Mouse (Mus musculus) frontal cortex, postnatal 10 days (tissue): ENCODE results near the gene Klf15.

Experiments
- DNase-seq, 2 experiments: peaks; one replicate each; pipeline ENCODE4 v3.0.0; 2022; ENCODE audit warnings: low spot score in 2 of 2, mixed read lengths in 1 of 2

Gene Klf15

GRCm38 (mm10) chr6:90463890-90464421 is 1.6 kb downstream of the Klf15 start:
- no peak for DNase-seq

- no peak for DNase-seq
Observed at GRCm38 (mm10) chr6:90465028-90465640, 2.8 kb downstream of the Klf15 start.

DNA sequence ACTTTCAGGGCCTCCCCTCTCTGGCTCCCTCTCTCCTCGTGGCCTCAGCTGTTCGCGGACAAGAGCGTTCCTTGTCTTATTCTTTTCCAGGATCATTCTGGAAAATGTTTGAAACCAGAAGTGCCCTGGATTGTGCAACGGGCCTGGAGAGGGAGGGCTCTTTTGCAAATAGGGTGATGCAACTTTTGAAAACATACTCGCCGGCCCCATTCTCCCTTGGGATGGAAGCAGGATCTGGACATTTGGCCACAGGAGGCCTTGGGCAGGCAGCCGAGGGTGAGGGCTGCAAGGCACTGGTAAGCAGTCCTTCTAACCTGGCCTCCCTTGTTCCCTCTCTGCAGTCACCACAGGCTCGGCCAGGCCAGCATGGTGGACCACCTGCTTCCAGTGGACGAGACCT is 3.7 kb downstream of the Klf15 start:
- no peak for DNase-seq

GRCm38 (mm10) chr6:90466847-90467410 is 4.6 kb downstream of the Klf15 start:
- DNase-seq, result no peak

DNA sequence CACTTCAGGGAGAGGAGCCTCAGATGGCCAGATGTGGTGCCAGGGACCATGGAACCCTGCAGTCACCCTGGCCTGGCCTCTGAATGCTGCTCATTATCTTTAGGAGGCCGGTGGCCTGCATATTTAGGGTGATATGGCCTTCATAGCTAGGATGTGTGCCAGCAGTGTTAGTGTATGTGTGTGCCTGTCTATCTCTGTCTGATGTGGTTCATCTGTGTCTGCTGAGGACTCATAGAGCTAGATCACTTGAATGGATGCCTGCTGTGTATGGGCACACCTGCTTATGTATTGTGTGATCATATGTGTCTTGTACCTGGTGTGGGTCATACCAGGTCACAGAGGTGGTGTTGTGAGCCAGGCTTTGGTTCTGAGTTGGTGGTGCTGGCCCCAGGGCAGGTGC is 5.8 kb downstream of the Klf15 start:
- DNase-seq, result no peak

GRCm38 (mm10) chr6:90469041-90469440 is 6.7 kb downstream of the Klf15 start:
- DNase-seq, result no peak

- DNase-seq, result no peak
Observed at GRCm38 (mm10) chr6:90470255-90470654, 7.9 kb downstream of the Klf15 start.

DNA sequence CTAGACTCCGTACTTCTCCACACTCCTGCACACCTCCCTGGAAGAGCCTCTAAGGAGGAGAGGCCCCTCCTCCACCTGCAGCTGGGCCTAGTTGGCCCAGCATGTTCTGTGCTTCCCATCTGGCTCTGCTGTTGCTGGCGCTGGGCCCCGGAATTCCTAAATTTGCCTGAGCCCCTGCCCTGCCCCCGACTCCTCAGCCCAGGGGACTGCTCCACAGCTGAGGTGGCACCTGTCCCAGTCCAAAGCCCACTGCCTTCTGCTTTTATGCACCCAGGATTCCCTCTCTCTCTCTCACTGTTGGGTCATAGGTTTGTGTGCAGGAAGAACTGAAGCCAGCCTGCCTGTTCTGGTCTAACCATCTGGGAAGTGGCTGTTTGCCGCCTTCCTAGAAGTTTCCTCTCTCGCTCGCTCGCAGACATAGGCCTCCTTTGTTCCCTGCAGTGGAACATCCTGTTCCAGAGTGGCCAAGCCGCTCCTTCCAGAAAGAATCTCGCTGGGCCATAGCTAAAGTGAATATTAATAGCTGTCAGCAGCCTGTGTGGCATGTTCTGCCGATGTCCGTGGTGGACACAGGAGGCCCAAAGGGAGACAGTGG is 8.7 kb downstream of the Klf15 start:
- DNase-seq, result peak; percentile 36 to 55

- no peak for DNase-seq
Observed at GRCm38 (mm10) chr6:90472079-90472478, 9.7 kb downstream of the Klf15 start.

DNA sequence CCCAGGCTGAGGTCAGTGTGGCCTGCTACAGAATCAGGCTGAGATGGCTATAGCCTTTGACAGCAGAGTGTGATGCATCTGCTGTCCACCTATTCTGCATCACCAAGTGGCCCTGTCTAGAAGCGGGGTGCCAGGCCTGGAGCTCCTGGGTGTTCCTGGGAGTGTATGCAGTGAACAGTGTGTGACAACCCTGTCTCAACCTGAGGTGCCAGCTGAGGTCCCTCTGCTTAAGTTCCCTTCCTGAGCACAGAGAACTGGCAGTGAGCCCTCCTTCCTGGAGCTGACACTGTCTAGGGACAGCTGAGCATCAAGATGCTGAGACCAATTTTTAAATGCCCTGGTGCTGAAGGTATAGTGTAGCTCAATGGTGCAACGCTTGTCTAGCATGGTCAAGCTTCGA is 10.3 kb downstream of the Klf15 start:
- no peak for DNase-seq

DNA sequence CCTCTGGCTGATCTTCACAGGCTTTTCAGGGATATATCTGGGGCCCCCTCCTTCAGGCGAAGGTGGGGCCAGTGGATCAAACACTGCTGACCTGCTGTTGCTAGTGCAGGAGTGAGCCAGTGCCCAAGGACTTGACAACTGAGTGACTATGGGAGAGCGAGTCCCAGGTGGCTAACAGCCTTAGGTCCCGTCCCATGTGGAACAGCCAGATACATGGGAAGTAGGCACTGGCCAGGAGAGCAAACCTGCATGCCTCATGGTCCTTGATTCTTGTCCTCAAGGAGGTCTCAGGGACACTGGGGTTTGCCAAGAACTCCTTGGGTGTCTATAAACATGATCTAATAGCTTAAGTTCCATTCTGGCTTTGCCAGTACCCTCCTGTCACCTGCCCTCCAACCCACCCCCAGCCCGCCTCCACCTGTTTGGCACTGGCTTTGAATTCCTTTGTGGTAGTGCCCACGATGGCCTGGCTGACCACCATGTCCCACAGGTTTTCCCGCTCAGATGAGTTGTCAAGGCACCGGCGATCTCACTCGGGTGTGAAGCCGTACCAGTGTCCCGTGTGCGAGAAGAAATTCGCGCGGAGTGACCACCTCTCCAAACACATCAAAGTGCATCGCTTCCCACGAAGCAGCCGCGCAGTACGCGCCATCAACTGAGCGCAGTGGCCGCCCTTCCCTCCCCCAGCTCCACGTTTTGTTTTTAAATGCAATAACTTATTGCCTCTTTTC is 11.4 kb downstream of the Klf15 start:
- no peak for DNase-seq

DNA sequence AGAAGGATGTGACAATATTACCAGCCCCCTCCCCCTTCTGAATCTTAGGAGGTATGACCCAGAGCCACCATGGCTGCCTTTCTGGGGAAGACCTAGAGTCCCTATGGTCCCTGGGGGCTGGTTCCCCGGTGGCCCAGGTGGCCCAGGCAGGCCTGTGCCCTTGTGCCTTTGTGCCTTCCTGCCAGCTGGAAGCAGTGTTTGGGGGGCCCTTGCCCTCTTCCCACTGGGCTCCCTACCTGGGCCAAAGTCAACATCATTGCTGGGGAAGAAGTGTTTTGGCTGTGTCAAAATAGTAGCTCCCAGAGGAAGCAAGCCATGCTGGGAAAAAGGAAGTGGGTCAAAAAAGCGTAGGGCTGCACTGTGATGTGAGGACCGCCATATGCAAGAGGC is 12.0 kb downstream of the Klf15 start:
- no peak for DNase-seq

- no peak for DNase-seq
Observed at GRCm38 (mm10) chr6:90475176-90475853, 12.9 kb downstream of the Klf15 start.

DNA sequence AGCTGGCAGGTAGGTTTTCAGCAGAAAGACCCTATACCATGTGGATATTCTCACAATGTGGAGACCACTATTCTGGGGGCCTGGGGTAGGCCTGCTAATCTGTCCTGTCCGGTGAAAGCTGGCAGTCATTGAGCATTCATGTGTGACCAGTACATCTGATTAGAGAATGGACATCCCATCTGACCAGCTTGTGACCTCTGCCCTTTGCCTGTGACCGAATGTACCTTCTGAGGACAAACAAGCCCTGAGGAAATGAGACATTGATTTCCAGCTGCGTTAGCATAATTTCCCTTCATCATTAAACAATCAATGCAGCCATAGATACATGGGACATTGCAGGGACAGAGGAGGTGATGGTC is 13.5 kb downstream of the Klf15 start:
- no peak for DNase-seq

DNA sequence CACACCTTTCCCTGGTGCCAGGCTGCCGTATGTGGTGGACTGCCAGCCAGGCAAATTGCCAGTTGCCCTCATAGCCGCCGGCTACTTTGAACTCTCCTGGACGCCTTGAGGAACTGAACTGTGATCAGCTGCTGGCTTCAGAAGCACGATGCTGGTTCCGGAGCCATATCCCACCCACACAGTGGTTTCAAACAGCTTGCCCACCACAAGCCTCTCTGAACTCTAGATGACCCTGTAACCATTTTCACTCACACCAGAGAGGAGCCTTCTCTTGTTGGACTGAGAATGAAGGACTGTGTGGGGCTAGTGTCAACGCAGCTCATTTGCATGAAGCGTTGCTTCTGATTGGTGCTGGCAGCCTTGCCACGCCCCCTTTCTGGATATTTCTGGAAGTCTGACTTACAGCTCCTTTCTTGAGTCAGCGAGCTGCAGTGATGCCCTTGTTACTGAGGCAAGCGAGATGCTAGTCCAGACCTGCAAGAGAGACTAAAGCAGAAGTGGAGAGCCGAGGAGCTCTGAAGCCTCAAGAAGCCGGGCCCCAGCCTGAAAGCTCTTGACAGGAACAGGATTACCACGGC is 14.7 kb downstream of the Klf15 start:
- peak; percentile 29 to 43 for DNase-seq

DNA sequence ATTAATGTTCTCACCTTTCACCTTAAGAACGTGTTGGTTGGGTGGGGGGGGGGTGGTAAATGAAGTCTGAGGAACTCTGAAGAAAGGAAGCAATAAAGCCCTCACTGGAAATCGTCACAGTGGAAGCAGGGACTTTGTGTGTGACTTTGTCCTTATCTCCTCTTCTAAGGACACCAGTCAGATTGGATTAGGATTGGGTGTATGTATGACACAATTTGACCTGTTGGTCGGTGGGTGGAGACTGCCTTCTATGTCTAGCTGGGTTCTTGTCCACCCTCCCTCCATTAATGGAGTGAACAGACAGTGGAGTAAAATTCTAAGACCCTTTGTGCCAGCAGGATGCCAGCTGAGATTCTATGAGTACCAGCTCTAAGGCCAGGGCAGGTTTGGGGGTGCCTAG is 21.9 kb downstream of the Klf15 start:
- DNase-seq, result no peak

DNA sequence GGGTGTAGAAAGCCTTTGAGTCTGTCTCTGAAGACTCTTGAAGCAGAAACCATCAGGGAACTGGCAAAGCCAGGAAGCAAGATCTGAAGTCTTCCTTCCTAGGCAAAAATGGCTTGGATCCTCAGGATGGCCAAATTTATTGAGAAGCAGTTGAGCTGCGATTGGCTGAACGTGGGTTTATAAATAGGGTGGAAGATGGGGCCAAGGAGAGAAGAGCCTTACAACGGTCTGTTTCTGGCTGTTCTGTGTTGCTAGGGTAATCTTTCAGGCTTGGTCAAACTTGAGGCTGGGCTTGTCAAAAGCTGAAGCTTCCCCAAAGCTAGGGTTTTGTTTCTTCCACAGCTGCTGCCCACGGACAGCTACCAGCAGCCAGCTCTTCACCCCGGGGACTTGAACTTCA is 22.5 kb downstream of the Klf15 start:
- peak in 1 of 2 experiments; percentile 34 for DNase-seq

DNA sequence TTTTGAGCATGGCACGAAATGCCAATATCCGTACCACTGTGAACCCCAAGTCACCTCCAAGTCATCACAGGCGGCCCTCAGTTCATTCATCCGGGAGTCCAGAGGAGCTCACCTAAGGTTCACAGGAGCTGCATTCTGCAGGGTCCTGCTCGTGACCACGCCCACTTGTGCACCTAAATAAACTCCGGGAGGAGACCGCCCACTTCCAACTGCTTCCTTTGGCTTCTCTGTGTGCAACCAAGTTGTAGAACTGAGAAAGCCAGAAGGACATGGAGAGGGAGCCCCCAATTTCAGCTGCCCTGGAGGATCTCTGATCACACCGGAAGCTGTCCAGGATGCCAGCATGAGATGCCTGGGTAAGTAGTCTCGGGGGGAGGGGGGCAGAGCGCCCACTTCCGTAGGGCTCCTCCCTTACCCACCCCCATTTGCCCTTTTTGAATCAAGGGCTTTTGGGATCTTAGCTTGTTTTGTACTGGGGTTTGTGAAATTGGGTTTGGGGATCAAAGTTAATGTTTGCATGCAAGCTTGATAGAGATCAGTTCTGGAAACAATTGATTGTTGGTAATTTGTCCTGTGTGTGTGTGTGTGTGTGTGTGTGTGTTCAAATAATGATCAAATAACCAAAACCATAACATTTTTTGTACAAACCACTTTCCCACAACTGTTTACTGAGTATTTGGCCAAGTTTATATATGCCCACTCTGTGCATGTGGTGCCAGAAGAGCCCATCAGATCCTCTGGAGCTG is 24.0 kb downstream of the Klf15 start, which contains the start of gene Aldh1l1:
Gene Aldh1l1, plus strand, starts transcription at position 252 of the 746 bp plus-strand sequence.
- DNase-seq, result no peak

DNA sequence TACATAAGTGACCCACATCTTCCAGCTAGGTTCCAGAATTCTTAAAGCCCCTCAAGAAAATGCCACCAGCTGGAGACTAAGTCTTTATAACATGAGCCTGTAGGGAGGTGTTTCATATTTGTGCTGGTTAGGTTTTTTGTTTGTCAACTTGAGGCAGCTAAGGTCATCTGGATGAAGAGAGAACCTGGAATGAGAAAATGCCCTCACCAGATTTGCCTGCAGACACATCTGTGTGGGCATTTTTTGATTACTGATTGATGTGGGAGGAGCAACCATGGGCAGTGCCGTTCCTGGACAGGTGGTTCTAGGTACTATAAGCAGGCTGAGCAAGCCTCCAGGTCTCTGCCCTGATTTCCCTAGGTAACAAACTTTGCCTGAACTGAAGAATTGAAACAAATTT is 25.2 kb downstream of the Klf15 start:
- DNase-seq, result no peak

DNA sequence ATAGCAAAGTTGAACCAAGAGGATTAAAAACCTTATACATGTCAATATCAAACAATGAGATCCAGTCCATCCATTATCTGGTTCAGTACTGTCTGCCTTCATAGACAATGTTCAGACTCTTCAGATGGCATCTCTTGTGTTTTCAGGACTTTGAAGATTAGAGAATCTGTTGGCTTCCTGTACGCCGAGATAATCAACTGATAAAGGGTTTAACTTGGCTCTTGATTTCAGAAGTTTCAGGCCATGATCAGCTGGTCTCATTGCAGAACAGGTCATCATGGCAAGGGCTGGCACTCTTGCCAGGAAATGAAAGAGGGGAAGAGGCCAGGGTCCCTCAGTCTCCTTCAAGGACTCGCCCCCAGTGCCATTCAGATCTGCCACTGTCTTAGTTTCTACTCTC is 27.2 kb downstream of the Klf15 start:
- DNase-seq, result no peak

DNA sequence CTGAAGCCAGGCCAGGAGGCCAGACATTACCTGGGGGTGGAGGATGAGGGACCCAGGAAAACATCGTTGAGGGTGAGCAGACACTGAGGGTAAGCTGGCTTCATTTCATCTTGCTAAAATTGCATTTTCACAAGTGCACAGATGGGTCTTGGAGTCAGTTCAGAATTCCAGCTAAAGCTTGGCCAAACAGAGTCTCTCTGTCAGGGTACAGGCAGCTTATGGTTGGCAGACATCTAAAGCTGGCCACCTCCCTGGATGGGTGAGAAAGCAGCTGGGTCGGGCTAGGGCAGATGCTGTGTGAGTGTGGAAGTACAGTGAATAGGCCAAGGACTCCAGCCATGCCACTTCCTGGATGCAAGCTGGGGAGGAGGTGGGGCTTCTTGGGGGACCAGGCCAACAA is 28.6 kb downstream of the Klf15 start:
- DNase-seq, result peak; percentile 31 to 43
